Mouse (Mus musculus) neutrophil, adult 83 days (primary cell): Measurements from ENCODE around the gene Alg1. TPM values are rescaled to one million over a fixed set of nuclear protein-coding genes. Genes with fewer than 3 reads are reported as not detected.

Experiments used
- total RNA-seq, 2 experiments: library from RNA; stranded (reverse); gene quantifications; one replicate each; pipeline ENCODE4 v1.2.4; 2023

Gene Alg1
- 10 to 100 TPM; 15.7 to 16.2 TPM for total RNA-seq

GRCm38 (mm10) chr16:5233418-5234313 is at the start of gene Alg1:
TSS of gene Alg1 (plus strand) at chr16:5233621.

GRCm38 (mm10) chr16:5203668-5204433 is 29.6 kb upstream of the Alg1 start, which contains the start of gene Nagpa:
TSS of gene Nagpa (minus strand) at chr16:5204012.

DNA sequence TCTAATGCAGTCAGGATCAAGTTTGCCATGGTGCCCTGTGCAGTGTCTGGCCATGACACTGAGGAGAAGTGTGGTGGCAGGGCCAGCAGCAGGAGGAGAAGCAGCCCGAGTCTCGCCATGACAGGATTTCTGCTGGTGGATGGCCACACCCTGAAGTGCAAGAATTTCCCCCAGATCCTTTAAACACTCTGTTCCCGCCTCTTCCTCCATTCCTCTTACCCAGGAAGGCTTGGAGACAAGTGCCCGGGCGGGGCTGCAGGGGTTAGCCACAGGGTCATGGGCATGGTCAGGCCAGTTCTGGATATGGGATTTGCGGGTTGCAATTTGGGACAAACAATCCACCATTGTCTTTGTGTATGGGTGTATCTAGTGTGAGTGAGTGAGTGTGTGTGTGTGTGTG is 11.3 kb upstream of the Alg1 start, which contains the start of gene AU021092:
Gene AU021092, minus strand, starts transcription at position 160 of the 400 bp plus-strand sequence.

GRCm38 (mm10) chr16:5255779-5256496 is 22.5 kb downstream of the Alg1 start, which contains the start of gene Eef2kmt:
TSS of gene Eef2kmt (minus strand) at chr16:5255983.

Other genes with a start within 250 kb of the Alg1 start
- gene Sept12, start 235.8 kb upstream of the Alg1 start, total RNA-seq = not detected
- gene Smim22, start 226.3 kb upstream of the Alg1 start, total RNA-seq = not detected
- gene Rogdi, start 220.1 kb upstream of the Alg1 start, total RNA-seq = 100 to 1,000 TPM; 243 to 295 TPM
- 100 to 1,000 TPM; 126 to 128 TPM for gene Glyr1, start 183.8 kb upstream of the Alg1 start, total RNA-seq
- gene Ubn1, start 183.6 kb upstream of the Alg1 start, total RNA-seq = 10 to 100 TPM; 58.3 to 69.4 TPM
- gene Ppl, start 101.2 kb upstream of the Alg1 start, total RNA-seq = under 1 TPM; 0.18 to 0.22 TPM
- gene Sec14l5, start 86.5 kb upstream of the Alg1 start, total RNA-seq = not detected
- gene Nagpa, start 29.6 kb upstream of the Alg1 start, total RNA-seq = 10 to 100 TPM; 29.1 to 35.5 TPM
- not detected for gene AU021092, start 11.3 kb upstream of the Alg1 start, total RNA-seq
- gene Eef2kmt, start 22.4 kb downstream of the Alg1 start, total RNA-seq = 1 to 10 TPM; 3.9 to 6.5 TPM